Mouse (Mus musculus) liver, embryonic 14.5 days (tissue): ENCODE results near the gene Szt2.

Experiments
- CTCF ChIP-seq: IDR thresholded peaks from 2 replicates; pipeline ENCODE4 v1.5.1; 2016; ENCODE audit warnings: antibody characterized with exemption, low read depth, control low read depth
- EP300 ChIP-seq: IDR thresholded peaks from 2 replicates; pipeline ENCODE4 v1.6.1; 2016; ENCODE audit warnings: antibody characterized with exemption, low read depth

DNA sequence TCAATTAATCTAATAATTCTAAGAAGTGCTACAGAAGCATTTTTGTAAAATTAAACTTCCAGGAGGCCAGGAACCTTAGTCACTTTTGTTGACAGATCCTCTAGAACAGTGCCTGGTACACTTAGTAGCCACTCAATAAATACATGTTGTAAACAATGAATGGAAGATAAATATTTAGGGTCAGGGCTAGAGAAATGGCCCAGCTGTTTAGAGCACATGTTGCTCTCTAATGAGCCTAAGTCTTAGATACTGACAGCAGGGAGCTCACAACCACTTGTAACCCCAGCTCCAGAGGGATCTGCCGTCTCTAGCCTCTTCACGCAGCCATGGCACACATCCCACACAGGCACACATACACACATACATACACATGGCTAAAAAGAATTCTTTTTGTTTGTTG is 88.4 kb downstream of the Szt2 start:
- TF ChIP-seq EP300 (no peak), CTCF (no peak)
